Mouse (Mus musculus) ovary, postnatal 10 days (tissue): ENCODE results near the gene Kri1.
"Not testable (repeated sequence)": the region's sequence is repeated elsewhere in the genome, so short reads cannot be mapped to it uniquely, and the experiment has no call there.

Experiments used
- DNase-seq: peaks from one replicate; pipeline ENCODE4 v3.0.0; 2022; ENCODE audit warnings: low spot score

Gene Kri1

GRCm38 (mm10) chr9:21287571-21288402 is at the start of gene Kri1:
TSS of gene Kri1 (minus strand) at chr9:21287969.
- peak; percentile 90 for DNase-seq

DNA sequence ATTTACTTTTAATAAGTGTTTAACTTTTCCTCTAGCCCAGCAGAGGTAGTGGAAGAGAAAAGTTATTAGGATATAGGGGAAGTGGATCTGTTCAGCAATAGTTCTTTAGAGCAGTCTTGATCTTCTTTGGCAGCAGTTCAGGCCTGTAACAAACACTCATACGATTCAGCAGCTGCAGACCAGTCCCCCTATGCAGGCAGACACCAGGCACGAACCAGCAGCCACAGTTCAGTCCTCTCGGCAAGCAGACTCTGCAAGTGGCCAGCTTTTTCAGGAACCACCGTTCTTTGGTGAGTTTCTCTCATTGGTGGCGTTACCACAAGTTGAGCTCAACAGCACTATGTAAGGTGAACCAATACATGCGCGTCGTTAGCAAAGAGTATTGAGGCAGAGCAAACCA is 48.7 kb upstream of the Kri1 start:
- DNase-seq: no peak

- DNase-seq: no peak
These were observed 47.6 kb upstream of the Kri1 start for GRCm38 (mm10) chr9:21335391-21335790.

DNA sequence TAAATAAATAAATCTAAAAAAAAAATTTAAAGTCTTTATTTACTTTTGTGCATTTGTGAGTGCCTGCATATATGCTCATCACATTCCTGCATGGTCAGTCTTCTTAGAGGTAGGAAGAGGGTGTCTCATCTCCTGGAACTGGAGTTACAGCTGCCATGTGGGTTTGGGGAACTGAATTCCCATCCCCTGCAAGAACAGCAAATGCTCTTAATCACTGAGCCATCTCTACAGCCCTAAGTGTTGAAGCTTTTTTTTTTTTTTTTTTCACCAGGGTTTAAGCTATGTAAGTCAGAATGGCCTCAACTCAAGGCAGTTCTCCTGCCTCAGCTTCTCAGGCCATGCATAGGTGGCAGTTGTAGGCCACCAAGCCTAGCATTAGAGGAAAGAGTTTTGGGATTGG is 47.0 kb upstream of the Kri1 start:
- no peak for DNase-seq

GRCm38 (mm10) chr9:21333523-21333922 is 45.8 kb upstream of the Kri1 start:
- no peak for DNase-seq

- no peak for DNase-seq
These were observed 44.6 kb upstream of the Kri1 start for GRCm38 (mm10) chr9:21332161-21333061.

GRCm38 (mm10) chr9:21331365-21332140 is 43.8 kb upstream of the Kri1 start:
- no peak for DNase-seq

DNA sequence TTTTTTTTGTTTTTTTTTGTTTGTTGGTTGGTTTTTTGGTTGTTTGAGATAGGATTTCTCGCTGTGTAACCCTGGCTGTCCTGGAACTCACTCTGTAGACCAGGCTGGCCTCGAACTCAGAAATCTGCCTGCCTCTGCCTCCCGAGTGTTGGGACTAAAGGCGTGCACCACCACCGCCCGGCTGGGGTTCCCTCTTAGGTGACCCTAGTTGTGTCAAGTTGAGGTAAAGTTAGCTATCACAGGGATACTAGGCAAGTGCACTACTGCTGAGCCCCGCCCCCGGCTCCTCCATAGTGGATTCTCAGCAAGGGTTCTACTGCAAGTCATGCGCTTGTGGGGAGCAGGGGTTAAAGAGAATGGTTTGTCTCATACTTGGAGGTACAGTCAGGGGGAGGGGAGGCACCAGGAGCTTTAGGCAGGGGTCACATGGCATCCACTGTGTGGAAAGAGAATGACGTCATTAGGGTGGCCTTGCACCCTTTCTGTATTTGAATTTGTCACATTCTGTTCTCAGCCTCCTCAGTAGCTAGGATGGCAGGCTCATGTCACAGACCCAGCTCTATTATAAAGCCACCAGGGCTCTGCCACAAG is 42.0 kb upstream of the Kri1 start:
- no peak for DNase-seq

GRCm38 (mm10) chr9:21329041-21329440 is 41.3 kb upstream of the Kri1 start:
- DNase-seq: no peak

GRCm38 (mm10) chr9:21328041-21328440 is 40.3 kb upstream of the Kri1 start:
- no peak for DNase-seq

DNA sequence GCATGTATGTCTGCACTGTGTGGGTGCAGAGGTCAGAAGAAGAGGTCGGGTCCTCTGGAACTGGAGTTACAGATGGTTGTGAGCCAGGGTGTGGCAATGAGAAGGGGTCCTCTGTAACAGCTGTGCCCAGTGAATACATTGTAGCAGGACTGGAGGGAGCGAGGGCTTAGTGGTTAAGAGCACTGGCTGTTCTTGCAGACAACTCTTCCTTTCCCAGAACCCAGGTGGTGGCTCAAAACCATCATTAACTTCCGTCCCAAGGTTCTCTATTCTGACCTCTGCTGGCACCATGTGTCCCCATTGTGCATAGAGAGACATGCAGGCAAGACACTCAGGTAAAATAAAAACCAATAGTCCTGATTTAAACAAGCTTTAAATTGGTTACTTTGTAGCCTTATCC is 39.8 kb upstream of the Kri1 start:
- DNase-seq: no peak

DNA sequence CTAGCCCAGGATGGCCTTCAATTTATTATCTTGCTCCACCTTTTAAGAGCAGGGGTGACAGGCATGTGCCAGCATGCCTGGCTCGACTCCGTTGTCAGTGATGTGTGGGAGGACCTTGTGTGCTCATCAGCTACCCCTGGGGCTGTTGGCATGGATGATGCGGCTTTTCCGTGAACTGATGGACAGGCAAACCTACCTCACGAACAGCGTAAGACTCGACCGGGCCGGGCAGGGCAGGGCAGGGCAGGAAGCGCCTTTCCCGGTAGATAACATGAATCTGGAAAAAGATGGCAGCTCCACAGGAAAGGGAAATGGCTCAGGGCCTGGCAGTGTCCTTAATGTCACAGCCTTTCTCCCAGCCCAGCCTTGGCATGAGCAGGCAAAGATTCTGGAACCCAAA is 36.5 kb upstream of the Kri1 start:
- no peak for DNase-seq

DNA sequence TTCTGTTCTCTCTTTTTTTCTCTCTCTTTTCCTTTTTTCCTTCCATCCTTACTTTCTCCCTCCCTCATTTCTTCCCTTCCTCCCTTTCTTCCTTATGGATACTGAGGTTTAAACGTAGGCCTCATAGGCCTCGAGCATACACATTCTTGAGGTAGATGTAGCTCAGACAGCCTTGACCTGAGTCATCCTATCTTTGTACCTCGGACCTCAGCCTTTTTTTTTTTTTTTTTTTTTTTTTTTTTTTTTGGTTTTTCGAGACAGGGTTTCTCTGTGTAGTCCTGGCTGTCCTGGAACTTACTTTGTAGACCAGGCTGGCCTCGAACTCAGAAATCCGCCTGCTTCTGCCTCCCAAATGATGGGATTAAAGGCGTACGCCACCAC is 35.1 kb upstream of the Kri1 start:
- not testable (repeated sequence) for DNase-seq

GRCm38 (mm10) chr9:21322211-21322916 is 34.6 kb upstream of the Kri1 start:
- DNase-seq: no peak

DNA sequence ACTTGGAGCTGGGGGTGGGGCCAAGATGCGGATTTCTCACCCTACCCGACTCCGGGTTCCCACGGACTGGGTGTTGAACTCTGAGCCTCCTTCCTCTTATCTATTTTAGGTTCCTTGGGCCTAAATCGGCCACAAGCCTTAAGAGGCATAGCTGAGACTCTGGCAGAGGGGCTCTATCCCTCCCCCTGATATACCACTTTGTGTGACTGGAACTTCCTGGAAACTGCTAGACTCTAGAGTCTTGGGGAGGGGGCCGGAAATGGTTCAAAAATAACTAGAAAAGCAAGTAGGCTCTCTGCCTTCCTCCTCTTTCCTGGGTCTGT is 33.7 kb upstream of the Kri1 start:
- DNase-seq: no peak

DNA sequence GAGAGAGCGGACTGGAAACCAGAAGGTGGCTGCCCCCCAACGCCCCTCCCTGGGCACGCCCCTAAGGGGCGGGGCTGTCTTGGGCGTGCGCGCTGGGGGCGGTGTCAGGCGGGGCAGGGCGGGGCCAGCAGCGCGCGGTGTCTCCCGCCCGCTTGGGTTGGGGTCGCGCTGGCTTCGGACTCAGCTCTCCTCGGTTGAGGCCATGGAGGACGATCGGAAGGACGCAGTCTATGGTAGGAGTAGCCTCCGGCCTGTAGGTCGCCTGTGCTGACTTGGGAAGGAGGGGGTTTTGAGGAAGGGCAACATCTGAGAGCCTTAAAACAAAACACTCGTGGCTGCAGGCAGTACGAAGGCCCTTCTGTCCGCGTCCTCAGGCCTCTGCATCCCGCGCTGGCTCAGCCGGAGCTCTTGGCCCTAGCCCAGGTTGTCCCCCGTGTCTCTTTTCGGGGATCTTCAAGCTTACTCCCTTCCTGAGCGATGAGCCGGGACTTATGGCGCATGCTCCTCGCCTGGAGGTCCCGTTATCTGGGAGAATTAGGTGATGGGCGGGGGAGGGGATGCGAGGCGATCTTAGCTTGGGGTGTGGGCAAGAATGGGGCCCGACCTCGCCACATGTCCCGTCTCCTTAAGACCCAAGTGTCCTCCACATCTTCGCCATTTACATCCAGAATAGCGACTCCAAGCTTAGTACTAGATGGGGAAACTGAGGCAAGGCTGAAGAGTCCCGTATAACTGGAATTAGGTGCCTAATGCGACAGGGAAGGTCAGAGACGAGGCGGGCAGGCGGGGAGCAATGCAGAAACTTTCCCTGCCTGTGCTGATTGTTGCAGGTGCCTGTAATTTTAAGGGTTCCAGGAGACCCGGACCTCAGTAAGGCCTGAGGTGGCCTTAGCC is 33.1 kb upstream of the Kri1 start, which contains the start of gene Slc44a2:
Gene Slc44a2, plus strand, starts transcription at position 80 of the 894 bp plus-strand sequence.
- DNase-seq: peak; percentile 62

DNA sequence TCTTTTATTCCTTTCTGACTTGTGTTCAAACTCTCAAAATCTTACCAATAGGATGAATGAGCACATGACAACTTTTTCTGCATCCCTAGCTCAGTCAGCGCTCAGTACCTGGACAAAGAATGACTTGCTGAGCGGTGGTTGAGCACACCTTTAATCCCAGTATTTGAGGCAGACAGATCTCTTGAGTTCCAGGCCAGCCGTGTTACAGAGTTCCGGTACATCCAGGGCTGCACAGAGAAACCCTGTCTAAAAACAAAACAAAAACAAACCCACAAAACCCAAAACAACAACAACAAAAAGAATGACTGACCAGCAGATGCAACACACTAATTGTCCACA is 32.5 kb upstream of the Kri1 start:
- no peak for DNase-seq

DNA sequence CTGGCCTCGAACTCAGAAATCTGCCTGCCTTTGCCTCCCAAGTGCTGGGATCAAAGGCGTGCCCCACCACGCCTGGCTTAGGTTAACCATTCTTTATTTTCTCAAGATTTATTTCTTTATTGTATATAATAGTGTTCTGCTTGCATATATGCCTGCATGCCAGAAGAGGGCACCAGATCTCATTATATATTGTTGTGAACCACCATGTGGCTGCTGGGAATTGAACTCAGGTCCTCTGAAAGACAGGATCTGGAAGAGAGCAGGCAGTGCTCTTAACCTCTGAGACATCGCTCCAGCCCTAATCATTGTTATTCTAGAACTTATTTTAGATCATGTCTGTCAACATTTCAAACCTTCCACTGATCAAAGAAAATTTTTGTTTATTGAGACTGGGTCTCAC is 31.7 kb upstream of the Kri1 start:
- DNase-seq: no peak

DNA sequence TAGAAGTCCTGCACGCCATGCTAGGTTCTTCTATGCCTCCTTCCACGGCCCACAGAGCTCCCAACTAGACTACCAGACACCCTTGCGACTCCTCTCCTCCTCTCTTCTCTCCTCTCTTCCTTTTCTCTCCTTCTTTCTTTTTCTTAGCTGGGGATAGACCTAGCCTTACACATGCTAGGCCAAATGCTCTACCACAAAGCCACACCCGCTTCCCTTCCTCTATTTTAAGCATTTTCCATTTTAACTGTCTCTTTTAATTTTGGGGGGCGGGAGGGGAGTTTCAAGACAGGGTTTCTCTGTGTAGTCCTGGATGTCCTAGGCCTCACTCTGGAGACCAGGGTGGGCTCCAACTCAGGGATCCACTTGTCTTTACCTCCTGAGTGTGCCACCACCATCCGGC is 31.0 kb upstream of the Kri1 start:
- DNase-seq: no peak

DNA sequence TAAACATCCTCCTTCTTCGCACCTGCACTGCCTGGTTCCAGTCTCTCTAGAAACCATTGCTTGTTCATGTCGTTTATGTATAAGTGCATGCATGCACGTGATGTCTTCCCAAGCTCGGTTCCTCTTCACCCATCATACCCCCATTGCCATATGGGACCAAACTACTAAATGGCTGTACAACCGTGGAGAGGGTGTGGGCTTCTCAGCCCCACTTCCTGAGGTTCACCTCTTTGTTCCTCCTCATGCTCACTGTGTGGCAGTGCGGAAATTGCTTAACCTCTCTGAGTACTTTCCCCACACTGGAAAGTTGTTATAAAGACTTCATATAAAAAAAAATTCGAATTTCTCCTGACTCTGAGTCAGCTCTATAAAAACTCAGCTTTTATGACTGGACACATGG is 28.9 kb upstream of the Kri1 start:
- no peak for DNase-seq

DNA sequence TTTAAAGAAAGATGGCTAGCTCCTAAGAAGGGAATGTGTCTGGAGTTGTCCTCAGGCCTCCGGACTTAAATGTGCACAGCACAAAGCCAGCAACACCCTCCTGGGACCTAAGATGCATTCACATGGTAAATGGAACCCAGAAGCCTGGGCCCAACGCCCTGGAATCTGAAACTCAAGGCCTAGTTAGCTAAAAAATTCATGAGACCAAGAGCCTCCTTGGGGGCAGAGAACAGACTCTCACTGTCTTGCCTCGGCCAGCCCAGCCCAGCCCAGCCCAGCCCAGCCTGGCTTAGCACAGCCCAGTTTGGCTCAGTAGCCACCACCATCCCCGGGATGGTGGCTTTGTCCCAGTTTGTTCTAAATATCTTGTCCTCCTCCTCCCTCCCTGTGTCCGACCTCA is 27.7 kb upstream of the Kri1 start:
- DNase-seq: no peak
